Mouse (Mus musculus) brain, adult 2 months (tissue): Measurements from ENCODE around the gene Aire.
"Not testable (repeated sequence)": the region's sequence is repeated elsewhere in the genome, so short reads cannot be mapped to it uniquely, and the experiment has no call there.

Experiments
- DNase-seq: peaks from one replicate; pipeline ENCODE4 v3.0.0; 2011; ENCODE audit warnings: low read depth, low spot score

Aire gene

DNA sequence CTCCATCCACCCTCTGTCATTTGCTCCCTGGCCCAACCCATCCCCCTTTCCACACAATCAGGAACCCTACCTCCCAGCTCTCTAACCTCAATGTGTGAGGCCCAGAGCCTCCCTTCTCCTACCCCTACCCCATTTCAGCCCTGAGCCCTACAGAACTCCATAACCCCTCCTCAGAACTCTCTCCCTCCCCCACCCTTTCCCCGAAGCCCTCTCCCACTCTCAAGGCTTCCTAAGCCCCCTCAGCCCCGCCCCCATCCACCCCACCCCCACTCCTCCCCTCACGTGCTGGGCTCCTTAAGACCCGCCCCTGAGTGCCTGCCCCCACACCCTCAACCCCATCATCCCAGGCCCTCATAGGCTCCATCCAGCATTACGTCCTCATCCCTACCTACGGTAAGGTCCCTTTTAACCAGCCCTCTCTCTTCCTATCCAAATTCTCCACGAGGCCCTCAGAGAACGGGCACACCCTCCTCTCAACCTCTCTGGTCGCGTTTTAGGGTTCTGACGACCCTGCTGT is 6.2 kb upstream of the Aire start:
- no peak for DNase-seq

DNA sequence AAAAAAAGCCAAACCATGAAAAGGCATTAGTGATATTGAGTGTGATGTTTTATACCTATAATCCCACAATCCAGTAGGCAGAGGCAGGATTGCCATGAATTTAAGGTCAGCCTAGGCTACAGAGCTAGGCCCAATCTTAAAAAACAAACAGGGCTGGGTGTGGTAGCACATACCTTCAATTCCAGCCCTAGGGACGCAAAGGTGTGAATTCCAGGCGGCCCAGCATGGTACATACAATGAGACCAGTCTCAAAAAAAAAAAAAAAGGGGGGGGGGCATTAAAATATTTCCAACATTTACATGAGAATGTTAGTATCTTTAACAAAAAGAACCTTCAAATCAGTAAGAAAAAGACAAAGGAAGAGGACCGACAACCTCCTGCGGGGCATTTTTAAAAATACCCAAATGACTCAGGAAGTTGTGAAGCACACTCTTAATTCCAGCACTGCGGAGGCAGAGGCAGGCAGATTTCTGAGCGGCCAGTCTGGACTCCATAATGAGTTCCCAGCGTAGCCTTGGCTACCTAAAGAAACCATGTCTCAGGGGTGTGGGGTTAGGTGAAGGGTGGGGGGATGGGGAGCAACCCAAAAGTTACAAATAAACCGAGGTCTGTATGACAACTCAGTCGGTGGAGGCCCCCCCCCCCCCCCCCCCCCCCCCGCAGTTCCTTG is 4.8 kb upstream of the Aire start:
- no peak for DNase-seq

DNA sequence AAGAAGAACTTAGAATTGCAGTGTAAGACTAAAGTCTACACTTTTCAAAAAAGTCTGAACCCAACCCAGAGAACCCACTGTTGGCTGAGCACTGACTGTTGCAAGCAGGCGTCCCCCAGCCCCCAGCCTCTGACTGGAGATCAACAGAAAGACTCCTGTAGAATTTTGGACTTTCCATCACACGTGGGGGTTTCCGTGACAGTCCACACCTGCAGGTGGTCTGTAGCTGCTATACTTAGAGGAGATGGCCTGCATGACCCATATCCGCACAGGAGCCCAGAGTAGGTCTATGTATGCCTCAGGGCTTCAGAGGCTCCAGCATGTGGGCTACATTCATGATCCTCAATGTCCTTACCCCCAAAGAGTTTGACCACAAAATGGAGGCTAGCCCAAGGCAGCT is 3.0 kb upstream of the Aire start:
- DNase-seq: no peak

DNA sequence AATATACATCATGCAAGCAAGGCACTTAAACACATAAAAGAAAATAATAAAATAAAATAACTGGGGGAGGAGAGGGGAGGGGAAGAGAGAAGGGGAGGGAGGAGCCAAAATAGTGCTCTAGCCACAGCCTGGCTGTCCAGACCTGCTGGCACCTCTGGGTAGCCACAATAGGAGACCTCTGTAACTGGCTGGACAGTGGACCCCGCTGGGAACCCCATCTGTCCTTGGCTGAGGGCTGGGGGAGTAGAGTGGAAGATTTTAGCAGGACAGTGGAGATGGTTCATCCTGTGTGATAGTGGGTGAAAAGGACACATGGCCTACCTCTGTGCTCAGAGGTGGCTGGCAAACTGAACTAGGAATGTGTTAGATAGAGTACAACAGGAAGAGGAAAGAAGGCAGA is 1.1 kb upstream of the Aire start:
- DNase-seq: no peak

DNA sequence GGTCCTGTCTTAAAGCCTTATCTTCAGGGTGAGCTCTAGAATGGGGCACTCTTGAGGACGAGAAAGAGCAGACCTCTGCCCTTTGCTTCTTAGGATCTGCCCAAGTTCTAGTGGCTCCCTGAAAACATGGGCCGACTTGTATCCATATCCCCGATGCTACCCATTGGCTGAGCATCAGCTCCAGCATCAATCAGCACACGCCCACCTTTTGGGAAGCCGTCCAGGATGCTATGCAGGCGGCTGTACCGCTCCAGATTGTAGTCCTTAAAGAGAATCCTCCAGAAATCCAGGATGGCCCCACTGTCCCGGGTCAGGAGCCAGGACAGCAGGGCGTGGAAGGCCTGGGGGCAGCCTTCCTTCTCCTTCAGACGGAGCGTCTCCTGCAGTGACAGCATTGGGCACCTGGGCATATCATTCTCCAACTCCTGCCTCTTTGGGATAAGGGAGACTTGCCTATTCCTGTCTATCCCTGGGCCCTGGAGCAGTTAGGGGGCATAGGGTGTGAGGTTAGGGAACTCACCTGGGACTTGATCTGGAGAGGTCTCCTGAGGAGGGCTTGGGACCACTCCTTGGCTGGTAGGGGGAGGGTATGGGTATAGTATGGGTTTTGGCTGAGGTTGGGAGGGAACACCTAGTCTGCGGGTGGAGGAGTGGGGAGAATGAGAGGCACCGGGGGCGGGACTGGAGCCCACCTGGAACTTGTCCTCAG is 559 bp downstream of the Aire start:
- DNase-seq: peak; percentile 63

DNA sequence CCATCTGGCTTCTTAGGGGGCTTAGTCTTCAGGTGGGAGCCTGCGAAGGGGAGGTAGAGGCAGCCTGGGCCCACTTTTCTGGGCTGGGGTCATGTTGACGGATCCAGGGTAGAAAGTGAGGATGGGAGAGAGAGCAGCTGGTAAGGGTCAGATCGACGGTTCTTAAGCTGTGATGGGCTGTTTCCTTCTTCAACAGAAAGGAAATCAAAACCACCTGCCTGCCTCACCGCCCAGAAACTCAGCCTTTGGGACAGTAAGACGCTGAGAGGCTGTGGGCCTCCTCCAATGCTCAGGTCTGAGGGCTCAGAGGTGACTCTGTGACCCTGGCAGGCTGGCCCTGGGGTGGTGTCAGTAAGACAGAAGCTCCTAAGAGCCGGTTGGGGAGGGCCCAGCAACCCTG is 1.3 kb downstream of the Aire start:
- no peak for DNase-seq

DNA sequence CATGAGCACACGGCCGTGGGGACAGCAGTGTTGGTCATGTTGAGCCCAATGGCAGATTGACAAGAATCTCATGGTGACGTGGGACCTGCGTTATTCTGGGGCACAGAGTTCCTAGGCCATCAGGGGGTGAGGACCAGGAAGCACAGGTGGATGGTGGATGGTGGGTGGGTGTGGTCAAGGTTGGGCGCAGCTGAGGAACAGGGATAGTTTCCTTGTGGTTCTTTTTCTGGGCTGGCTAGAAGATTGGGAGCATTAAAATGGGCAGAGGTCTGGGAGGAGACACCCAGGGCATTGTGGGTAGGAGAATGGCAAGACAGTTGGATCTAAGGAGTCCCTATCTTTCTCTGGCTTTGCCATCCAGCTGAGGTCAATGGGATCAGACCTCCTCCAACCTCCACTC is 1.8 kb downstream of the Aire start, which contains the start of gene Dnmt3l:
TSS of gene Dnmt3l (plus strand) at position 301 of the 400 bp plus-strand sequence.
- DNase-seq: no peak

DNA sequence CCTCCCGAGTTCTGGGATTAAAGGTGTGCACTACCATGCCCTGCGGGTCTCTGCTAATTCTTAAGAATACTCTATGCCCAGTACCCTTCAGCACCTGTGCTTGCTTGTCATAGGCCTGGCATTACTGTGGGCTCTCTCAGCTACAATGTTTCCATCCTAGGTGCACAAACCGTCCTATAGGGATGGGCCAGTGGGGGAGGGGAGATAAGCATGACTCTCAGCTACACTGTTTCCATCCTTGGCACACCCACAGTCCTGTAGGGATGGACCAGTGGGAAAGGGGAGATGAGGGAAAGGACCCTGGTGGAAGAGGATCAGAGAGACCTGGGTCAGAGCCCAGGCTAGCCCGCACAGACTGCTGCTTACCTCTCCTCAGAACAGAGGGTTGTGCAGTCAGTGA is 6.3 kb downstream of the Aire start:
- DNase-seq: no peak

DNA sequence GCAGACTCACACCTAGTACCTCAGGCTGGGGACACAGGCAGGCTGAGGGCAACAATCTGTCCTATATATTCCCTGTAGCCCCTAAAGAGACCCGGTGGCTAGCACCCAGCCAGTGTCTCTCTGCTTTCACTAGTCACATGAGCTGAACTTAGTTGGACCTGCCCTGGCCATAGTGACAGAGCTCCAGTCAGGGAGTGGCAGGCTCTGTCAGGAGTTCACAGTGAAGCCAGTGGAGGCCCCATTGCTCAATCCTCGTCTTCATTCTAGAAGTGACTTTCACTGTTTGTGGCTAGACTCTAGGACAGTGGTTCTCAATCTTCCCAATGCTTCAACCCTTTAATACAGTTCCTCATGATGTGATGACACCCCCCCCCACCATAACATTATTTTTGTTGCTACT is 11.4 kb downstream of the Aire start:
- DNase-seq: no peak

DNA sequence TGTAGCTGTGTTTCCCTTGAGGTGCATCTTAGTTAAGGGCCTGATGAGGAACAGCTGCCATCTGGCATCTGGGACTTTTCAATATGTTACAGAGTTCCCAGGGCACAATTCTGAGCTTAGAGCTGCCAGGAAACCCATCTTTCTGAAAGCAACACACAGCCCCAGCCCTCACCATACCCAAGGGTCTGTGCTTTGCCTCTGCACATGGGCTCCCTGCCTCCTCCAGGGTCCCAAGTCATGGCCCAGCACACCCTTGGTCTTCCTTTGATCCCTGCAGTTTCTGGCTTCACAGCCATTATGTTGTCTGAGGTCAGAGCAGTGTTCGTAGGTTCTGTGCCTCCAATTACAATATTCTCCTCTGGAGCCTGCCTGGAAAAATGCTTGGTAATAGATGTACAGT is 14.3 kb downstream of the Aire start:
- no peak for DNase-seq

DNA sequence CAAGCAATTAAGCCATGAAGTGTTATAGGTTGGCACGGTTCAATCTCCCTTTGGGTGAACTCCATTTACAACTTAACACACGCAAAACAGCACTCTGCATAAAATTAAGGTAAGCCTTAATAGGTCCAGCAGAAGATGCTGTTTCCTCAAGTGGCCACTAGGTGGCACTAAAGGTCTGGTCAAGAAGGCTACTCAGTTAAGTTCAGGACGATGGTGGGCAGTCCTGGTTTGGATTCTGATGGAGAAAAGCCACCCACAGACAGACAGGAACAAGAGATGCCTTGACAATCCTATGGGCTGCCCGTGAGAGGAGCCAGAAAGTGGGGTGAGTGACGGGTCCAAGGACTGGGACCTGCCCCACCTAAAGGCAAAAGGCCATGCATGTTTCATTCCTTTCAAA is 15.3 kb downstream of the Aire start:
- DNase-seq: peak; percentile 93

DNA sequence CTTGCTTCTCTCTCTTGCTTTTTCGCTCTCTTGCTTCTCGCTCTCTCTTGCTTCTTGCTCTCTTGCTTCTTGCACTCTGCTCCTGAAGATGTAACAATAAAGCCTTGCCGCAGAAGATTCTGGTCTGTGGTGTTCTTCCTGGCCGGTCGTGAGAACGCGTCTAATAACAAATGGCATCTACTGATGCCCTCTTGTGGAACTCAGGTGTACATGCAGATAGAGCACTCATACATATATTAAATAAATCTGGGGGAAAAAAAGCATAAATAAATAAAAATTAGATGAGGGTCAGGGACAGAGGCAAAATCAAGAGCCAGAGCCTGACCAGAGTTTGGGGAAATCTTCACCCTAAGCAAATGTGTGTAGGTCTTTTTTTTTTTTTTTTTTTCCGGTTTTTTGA is 18.0 kb downstream of the Aire start:
- not testable (repeated sequence) for DNase-seq

DNA sequence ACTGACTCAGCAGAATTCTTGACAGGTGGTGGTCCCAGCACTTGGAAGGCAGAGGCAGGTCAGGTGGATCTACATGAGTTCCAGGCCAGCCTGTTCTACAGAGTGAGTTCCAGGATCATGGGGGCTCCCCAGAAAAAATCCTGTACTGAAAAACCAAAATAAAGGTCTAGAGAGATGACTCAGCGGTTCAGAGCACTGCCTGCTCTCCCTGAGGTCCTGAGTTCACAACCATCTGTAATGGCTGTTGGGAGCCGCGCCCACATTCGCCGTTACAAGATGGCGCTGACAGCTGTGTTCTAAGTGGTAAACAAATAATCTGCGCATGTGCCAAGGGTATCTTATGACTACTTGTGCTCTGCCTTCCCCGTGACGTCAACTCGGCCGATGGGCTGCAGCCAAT is 23.4 kb downstream of the Aire start:
- not testable (repeated sequence) for DNase-seq

DNA sequence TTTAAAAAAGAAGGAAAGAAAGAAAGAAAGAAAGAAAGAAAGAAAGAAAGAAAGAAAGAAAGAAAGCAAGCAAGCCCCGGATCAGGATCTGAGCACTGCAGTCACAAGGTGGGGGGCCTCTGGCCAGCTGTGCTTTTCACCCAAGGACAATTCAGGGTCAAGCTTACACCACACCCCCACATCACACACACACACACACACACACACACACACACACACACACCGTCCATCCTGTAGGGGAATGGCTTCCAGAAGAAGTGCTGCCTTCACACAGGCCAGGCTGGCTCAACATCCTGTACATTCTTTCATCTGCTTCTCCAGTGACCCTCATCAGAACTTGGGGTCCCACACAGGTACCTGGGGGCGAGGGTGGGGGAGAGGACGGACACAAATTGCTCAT is 24.1 kb downstream of the Aire start:
- no peak for DNase-seq

DNA sequence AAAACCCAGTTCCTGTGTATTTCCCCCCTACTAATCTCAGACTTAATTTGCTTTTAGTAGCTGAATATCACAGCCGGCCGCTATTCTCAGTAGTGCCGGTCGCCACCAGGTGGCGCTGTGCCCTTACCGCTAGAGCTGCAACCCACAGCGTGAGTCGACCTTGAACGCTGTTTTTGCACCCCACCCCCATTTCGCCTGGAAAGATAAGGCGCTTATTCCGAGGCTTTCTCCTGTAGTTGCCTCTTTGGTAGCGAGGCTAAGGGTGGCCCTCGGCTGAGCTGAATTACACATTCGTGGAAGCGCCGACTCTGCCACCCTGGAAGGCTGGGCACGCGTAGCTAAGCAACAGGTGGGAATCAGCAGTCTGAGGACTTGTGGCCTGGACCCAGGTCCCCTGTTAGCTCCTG is 24.6 kb downstream of the Aire start:
- DNase-seq: peak; percentile 87

DNA sequence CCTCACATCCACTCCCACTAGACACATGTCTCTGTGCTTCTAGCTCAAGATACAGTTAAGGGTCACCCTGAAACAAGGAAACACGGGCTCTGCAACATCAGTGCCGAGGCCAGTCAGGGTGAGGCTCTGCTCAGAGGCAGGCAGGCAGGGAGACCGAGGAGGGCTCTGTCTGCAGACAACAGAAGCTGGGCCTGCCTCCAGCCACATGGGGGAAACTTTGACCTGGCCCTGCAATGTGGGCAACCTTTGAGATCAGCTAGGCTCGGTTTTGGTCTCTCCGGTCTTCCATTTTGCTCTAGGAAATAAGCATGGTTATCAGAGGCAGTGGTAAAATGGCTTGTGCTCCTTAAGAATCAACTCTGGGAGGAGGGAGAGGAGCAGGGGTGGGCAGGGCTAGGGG is 27.0 kb downstream of the Aire start:
- DNase-seq: no peak

DNA sequence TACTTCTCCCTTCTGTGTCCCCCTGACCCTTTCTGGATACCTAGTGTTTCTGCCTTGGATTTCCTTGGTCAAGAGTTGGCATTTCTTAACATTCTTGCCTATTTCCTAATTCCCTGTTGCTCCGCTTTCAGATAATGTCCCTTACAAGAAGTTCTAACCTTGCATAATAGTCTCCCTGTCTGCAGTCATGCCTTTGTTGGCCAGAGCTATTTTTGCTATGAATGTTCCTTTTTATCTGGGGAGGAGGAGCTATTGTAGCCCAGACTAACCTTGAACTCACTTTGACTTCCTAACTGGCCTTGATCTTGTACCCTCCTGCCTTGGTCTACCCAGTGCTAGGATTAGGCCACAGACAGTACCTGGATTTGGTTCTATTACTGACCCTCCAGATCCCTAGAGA is 27.9 kb downstream of the Aire start:
- DNase-seq: no peak

DNA sequence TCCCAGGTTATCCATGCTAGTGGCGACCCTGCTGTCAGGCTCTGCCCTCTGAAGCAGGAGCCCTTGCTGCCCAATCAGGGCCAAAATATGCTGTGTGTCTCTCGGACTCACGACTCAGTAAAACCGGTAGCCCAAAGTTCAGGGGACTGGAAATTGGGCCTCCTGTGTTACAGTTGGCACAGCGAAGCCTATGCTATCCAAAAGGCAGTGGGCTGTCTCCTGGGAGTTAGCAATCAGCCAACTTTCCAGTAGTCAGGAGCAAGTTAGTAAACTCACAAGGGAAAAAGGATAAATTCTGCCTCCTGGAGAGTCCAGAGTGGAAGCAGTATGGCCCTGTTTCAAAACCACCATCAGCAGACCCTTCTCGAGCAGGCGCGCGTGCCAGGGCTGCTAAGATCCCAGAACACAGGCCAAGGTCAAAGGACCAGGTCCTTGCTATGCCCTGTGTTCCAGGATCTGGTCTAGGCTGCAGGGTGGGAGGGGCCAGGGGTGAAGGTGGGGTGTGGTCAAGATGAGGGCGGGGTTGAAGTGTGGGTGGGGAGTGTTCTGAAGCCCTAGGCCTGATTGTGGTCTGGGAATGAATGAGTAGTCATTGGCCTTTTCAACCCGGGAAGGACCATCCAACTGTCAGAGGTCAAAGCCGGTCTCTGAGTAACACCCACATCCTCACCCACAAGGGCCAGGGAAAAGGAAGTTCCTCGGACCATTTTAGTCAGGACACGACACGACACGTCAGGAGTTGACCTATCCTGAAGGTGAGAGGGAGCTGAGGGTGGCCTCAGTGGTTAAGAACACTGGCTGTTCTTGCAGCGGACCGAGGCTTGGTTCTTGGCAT is 30.5 kb downstream of the Aire start:
- no peak for DNase-seq

DNA sequence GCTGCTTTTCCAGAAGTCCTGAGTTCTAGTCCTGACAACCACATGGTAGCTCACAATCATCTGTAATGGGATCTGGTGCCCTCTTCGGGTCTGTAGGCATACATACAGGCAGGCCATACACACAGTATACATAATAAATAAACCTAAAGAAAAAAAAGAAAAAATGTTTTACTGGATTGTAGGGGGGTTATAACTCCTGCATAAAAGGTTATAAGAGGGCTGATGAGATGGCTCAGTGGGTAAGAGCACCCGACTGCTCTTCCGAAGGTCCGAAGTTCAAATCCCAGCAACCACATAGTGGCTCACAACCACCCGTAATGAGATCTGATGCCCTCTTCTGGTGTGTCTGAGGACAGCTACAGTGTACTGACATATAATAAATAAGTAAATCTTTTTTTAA is 32.3 kb downstream of the Aire start:
- DNase-seq: not testable (repeated sequence)

DNA sequence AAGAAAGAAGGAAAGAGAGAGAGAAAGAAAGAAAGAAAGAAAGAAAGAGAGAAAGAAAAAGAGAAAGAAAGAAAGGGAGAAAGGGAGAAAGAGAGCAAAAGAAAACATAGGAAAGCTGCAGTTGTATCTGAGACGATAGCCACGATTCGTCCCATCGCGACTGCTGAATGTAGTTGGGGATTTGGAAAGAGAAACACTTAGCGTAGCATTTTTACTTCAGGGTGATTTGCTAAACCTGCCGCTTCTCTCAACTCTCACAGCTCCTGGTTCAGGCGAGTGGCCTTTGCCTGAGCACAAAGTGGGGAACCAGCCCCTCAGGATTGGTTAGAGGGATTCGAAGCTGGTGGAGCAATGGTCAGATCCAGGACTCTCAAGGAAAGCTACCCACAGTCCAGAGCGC is 33.1 kb downstream of the Aire start:
- DNase-seq: no peak

DNA sequence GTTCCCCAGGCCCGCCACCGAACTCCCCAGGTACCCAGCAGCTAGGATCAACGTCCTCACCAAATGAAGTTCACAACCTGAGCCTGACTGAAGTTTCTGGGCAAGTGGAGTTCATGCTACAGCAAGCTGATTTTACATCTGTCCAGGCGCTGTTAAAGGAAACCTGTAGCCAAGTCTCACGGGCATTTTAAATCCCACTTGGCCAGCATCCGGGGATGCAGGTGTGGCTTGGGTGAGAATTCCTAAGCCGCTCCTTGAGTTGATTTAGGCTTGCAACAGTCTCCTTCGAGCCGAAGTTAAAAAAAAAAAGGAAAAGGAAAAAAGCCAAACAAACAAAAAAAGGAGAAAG is 33.5 kb downstream of the Aire start, which contains the start of gene Pfkl:
TSS of gene Pfkl (minus strand) at position 139 of the 349 bp plus-strand sequence.
- DNase-seq: no peak

DNA sequence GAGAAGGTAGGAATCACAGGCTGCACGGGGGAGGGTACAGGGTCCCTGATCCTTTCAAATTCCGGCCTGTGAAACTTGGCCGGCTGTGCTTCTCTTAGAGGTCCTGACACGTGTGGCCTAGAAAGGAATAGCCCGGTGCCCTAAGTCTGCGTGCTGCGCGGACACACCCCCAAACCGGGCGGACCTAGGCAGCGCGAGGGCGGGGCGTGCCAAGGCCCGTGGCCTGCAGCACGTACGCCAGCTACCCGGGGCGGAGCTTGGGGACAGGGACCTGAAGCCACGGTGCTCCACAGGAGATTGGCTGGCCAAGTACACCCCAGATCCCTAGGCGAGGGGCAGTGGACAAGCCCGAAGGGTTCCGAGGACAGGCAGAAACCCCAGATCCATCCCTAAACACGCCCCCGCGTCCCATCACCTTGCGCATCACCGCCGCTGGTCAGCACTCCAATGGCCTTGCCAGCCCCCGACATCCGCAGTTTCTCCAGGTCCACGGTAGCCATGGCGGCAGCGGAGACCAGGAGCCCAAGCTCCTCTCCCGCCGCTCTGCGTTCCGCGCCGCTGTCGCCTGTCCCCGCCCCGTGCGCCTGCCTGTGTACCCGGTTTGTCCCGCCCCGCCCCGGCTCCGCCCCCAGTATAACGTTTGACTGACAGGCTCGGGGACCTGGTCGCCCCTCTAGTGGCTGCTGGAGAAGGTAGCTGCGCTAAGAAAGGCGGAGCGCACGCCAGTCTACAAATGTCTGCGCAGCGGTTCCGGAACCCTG is 34.0 kb downstream of the Aire start:
- peak; percentile 97 for DNase-seq
